Mouse (Mus musculus): ENCODE measurements around the gene Krt2.

The Krt2 gene

DNA sequence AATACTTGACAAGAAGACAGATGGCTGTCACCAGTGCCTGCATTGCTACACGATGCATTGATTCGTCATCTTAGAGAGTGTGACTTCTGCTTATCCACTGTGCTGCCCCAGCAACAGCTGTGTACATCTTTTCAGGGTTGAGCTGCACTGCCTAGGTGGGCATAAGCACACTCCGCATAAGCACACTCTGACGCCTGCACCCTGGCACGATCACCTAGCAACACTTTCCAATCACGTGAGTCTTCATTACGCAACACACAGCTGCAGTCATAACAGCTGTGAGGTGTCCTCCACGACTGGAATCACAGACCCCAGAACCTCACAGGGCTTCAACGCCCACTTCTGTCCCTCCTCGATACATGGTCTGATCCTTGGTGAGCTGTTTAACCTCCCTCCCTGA, 44.5 kb downstream of the Krt2 start:
- DNase-seq (ENCODE audit: extremely low read depth, insufficient read length, low spot score) = no peak

GRCm38 (mm10) chr15:101772711-101773081, 45.3 kb downstream of the Krt2 start:
- DNase-seq (ENCODE audit: extremely low read depth, insufficient read length, low spot score) = peak; percentile 43

GRCm38 (mm10) chr15:101772080-101772710, 45.8 kb downstream of the Krt2 start:
- no peak for DNase-seq (ENCODE audit: extremely low read depth, insufficient read length, low spot score)

- DNase-seq (ENCODE audit: extremely low read depth, insufficient read length, low spot score) = no peak
These were observed 47.7 kb downstream of the Krt2 start for GRCm38 (mm10) chr15:101770226-101770625.

All from 3134 (cell line).